Mouse (Mus musculus) heart, embryonic 15.5 days (tissue): ENCODE results near the gene Nol6. TPM values are rescaled to one million over a fixed set of nuclear protein-coding genes. Genes with fewer than 3 reads are reported as not detected.
A peak's percentile ranks its signal among the peaks of the same experiment; 100 is the strongest.

Experiments
- ATAC-seq: fragments of 200-750 bp; cut with Nextera tagmentation; replicated peaks from 2 replicates; pipeline ENCODE4 v1.8.0; 2017; ENCODE audit warnings: low read depth, moderate TSS enrichment; ENCODE audit not compliant: insufficient number of reproducible peaks, insufficient read depth, low FRiP score
- H3K27ac ChIP-seq: fragments of 300-500 bp; sonication (generic); 2 replicates; pipeline ENCODE4 v1.5.1; 2015; ENCODE audit warnings: mild to moderate bottlenecking, inconsistent platforms
- H3K27me3 ChIP-seq: fragments of 300-500 bp; sonication (generic); 2 replicates; pipeline ENCODE4 v1.6.1; 2015; ENCODE audit warnings: inconsistent platforms
- H3K36me3 ChIP-seq: fragments of 300-500 bp; sonication (generic); 2 replicates; pipeline ENCODE4 v1.6.1; 2015; ENCODE audit warnings: mild to moderate bottlenecking, inconsistent platforms
- H3K4me1 ChIP-seq: fragments of 300-500 bp; sonication (generic); replicated peaks from 2 replicates; pipeline ENCODE4 v1.6.1; 2015; ENCODE audit warnings: inconsistent platforms
- H3K4me2 ChIP-seq: fragments of 300-500 bp; sonication (generic); 2 replicates; pipeline ENCODE4 v1.6.1; 2015; ENCODE audit warnings: inconsistent platforms, mild to moderate bottlenecking, moderate library complexity
- H3K4me3 ChIP-seq: fragments of 300-500 bp; sonication (generic); 2 replicates; pipeline ENCODE4 v1.5.1; 2015; ENCODE audit warnings: mild to moderate bottlenecking, inconsistent platforms
- H3K9ac ChIP-seq: fragments of 300-500 bp; sonication (generic); 2 replicates; pipeline ENCODE4 v1.6.1; 2015; ENCODE audit warnings: mild to moderate bottlenecking, inconsistent platforms
- H3K9me3 ChIP-seq: fragments of 300-500 bp; sonication (generic); replicated peaks from 2 replicates; pipeline ENCODE4 v1.6.1; 2016; ENCODE audit warnings: inconsistent platforms
- WGBS: fragments of 180-500 bp; shearing (Covaris S2); methylation state at CpG from one replicate; pipeline ENCODE4 v1.1.7; 2015; ENCODE audit warnings: mixed read lengths; 5-methylcytosine and 5-hydroxymethylcytosine counted together
- polyA plus RNA-seq: library from polyadenylated mRNA; unstranded; fragments of >200 nt; fragmentation: Nextera tagmentation; extraction: Ambion mirVana; gene quantifications from 2 replicates; pipeline ENCODE4 v1.2.1, GENCODE M21; 2015

The Nol6 gene
- polyA plus RNA-seq, 1 experiment from 2014 or later = 12.8 TPM

- no peak overlapping the region for H3K4me2 ChIP-seq
- 79% methylated on average over 3 of the region's 3 CpGs for WGBS
- H3K27me3 ChIP-seq = no peaks in the 10 kb centered on the region
- H3K9ac ChIP-seq = no peak overlapping the region
- H3K4me1 ChIP-seq = no peaks in the 10 kb centered on the region
- no peaks in the 10 kb centered on the region for H3K9me3 ChIP-seq
- peaks cover 75% of the 10 kb centered on the region for H3K36me3 ChIP-seq
- ATAC-seq = no peak
- H3K27ac ChIP-seq = no peak overlapping the region
- no peak overlapping the region for H3K4me3 ChIP-seq
These were observed 7.4 kb downstream of the Nol6 start for GRCm38 (mm10) chr4:41116817-41117216.

GRCm38 (mm10) chr4:41115793-41116192 is 8.5 kb downstream of the Nol6 start:
- Histone ChIP-seq H3K4me3 (no peak overlapping the region), H3K27me3 (no peaks in the 10 kb centered on the region), H3K9ac (no peak overlapping the region), H3K27ac (no peak overlapping the region), H3K4me2 (no peak overlapping the region), H3K9me3 (no peaks in the 10 kb centered on the region), H3K36me3 (peaks cover 66% of the 10 kb centered on the region), H3K4me1 (no peaks in the 10 kb centered on the region)
- 92% methylated on average over 15 of the region's 15 CpGs for WGBS
- ATAC-seq = no peak

- WGBS = 87% methylated on average over 6 of the region's 6 CpGs
- Histone ChIP-seq H3K4me1 (no peaks in the 10 kb centered on the region), H3K9me3 (no peaks in the 10 kb centered on the region), H3K4me2 (no peak overlapping the region), H3K27me3 (no peaks in the 10 kb centered on the region), H3K4me3 (no peak overlapping the region), H3K36me3 (peaks cover 59% of the 10 kb centered on the region), H3K27ac (no peak overlapping the region), H3K9ac (no peak overlapping the region)
- ATAC-seq = no peak
These were observed 9.2 kb downstream of the Nol6 start for GRCm38 (mm10) chr4:41115074-41115473.

GRCm38 (mm10) chr4:41114358-41115070 is 9.7 kb downstream of the Nol6 start:
- Histone ChIP-seq H3K4me1 (no peaks in the 10 kb centered on the region), H3K9ac (no peak overlapping the region), H3K36me3 (peaks cover 53% of the 10 kb centered on the region), H3K27ac (no peak overlapping the region), H3K9me3 (no peaks in the 10 kb centered on the region), H3K4me3 (no peak overlapping the region), H3K4me2 (no peak overlapping the region), H3K27me3 (no peaks in the 10 kb centered on the region)
- no peak for ATAC-seq
- 86% methylated on average over 9 of the region's 9 CpGs for WGBS

DNA sequence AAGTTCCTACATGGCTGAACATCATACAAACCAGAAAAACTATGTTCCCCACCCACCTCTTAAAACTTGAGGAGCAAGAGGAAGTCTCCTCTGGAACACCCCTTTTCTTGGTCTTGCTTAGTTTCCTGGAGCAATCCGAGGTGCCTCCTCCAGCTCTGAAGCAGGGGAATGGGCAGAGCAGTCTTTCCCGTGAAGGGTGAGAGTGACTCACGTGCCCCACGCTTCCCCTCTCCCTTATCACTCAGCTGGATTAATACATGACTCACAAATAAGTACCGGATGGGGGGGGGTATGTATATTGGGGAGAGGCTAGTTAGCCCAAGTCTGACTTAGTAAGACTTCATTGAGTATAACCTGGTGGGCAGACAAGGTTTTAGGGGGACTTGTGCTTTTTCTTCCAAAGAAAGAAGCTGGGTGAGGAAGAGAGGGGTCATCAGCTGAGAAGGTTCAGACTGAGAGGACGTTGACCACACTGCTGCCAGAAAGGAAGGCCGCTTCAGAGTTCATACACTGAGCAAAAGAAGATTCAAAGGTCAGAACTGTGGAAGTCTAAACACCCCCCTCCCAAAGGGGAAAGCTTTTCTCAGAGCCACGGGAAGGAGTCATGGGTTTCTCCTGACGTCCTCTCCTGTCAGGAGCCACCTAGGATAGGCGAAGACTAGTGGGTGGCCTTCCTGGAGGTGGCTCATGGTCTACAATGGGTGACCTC is 15.4 kb downstream of the Nol6 start:
- H3K9ac ChIP-seq = no peak overlapping the region
- WGBS = 62% methylated on average over 10 of the region's 10 CpGs

GRCm38 (mm10) chr4:41107440-41107839 is 16.8 kb downstream of the Nol6 start:
- Histone ChIP-seq H3K4me2 (no peak overlapping the region), H3K27ac (no peak overlapping the region), H3K9me3 (no peaks in the 10 kb centered on the region), H3K27me3 (no peaks in the 10 kb centered on the region), H3K36me3 (no peaks in the 10 kb centered on the region), H3K4me1 (no peaks in the 10 kb centered on the region), H3K9ac (no peak overlapping the region), H3K4me3 (no peak overlapping the region)
- ATAC-seq = no peak
- 49% methylated on average over 4 of the region's 4 CpGs for WGBS

More for the DNA sequence above, 15.4 kb downstream of the Nol6 start:
- Histone ChIP-seq H3K4me3 (no peak overlapping the region), H3K9me3 (no peaks in the 10 kb centered on the region), H3K36me3 (0 out of 2 replicates have a peak, but pooled peaks cover 3% of the 10 kb centered on the region), H3K4me1 (no peaks in the 10 kb centered on the region), H3K27me3 (no peaks in the 10 kb centered on the region), H3K4me2 (no peak overlapping the region), H3K27ac (no peak overlapping the region)
- ATAC-seq = no peak

- ATAC-seq = no peak
- H3K4me3 ChIP-seq = no peak overlapping the region
- H3K27ac ChIP-seq = no peak overlapping the region
- no peaks in the 10 kb centered on the region for H3K9me3 ChIP-seq
- H3K9ac ChIP-seq = no peak overlapping the region
- H3K4me1 ChIP-seq = peaks cover 9% of the 10 kb centered on the region
- H3K27me3 ChIP-seq = peaks cover 9% of the 10 kb centered on the region
- H3K4me2 ChIP-seq = no peak overlapping the region
- no peaks in the 10 kb centered on the region for H3K36me3 ChIP-seq
These were observed 21.4 kb downstream of the Nol6 start for GRCm38 (mm10) chr4:41102901-41103300.

DNA sequence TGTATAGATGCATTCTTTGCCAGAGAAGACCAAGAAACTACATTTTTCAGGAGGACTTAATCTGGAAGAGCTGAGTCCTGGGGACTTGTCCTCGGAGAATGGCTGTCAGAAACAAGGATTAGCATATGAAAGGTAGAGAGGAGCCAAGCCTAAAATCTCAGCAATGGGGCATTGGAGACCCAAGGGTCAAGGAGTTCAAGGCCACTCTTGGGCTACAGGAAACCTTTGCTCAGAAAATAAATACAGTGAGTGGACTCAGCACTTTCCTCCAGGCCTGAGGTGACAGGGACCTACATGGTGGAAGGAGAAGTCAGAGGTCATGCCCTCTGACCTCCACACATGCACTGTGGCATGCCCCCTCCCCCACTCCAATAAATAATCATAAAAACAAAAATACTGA is 23.3 kb downstream of the Nol6 start:
- no peak for ATAC-seq
- no peak overlapping the region for H3K27ac ChIP-seq
- no peak overlapping the region for H3K4me2 ChIP-seq
- 65% methylated on average over 1 of the region's 1 CpGs for WGBS
- peaks cover 20% of the 10 kb centered on the region for H3K27me3 ChIP-seq
- no peak overlapping the region for H3K4me3 ChIP-seq
- peaks cover 28% of the 10 kb centered on the region for H3K4me1 ChIP-seq
- no peaks in the 10 kb centered on the region for H3K36me3 ChIP-seq
- no peak overlapping the region for H3K9ac ChIP-seq
- H3K9me3 ChIP-seq = no peaks in the 10 kb centered on the region

DNA sequence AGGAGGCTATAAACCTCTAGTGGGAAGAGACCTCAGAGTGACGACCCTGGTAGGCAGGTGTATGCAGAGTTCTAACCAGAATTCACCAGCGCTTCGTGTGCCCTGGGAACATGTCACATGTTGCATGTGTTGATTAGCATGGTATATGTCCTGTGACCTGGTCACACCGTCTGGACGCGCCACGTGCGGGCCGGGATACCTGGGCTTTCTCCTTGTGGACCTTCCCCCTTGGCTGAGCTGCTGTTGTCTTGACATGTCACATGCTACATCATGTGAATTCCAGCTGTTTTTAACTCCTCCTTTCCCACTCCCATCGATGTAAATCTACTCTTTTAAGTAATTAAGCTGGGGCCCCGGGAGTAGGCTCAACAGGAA is 25.7 kb downstream of the Nol6 start:
- H3K27me3 ChIP-seq = peaks cover 20% of the 10 kb centered on the region
- 12% methylated on average over 11 of the region's 11 CpGs for WGBS
- H3K27ac ChIP-seq = no peak overlapping the region
- peak overlapping the region; percentile 50 for H3K4me3 ChIP-seq
- no peaks in the 10 kb centered on the region for H3K9me3 ChIP-seq
- H3K9ac ChIP-seq = peak overlapping the region; percentile 45; the same call in 1 of the 2 replicates
- no peaks in the 10 kb centered on the region for H3K36me3 ChIP-seq
- no peak for ATAC-seq
- peaks cover 41% of the 10 kb centered on the region for H3K4me1 ChIP-seq
- H3K4me2 ChIP-seq = peak overlapping the region; percentile 90

- 0 out of 2 replicates have a peak, but pooled peaks have one; percentile 29 for ATAC-seq
- Histone ChIP-seq H3K9ac (peak within 1 kb of the TSS; percentile 45), H3K27ac (no peak within 1 kb of the TSS), H3K4me3 (peak within 1 kb of the TSS; percentile 50), H3K9me3 (no peaks in the 10 kb centered on the region), H3K4me1 (peaks cover 41% of the 10 kb centered on the region), H3K4me2 (peak within 1 kb of the TSS; percentile 90), H3K27me3 (peaks cover 20% of the 10 kb centered on the region), H3K36me3 (no peaks in the 10 kb centered on the region)
- WGBS = 1% methylated on average over 42 of the region's 42 CpGs
These were observed 26.2 kb downstream of the Nol6 start, which contains the start of gene Aqp3 for GRCm38 (mm10) chr4:41097871-41098576. TSS of gene Aqp3 (minus strand) at chr4:41098183.

DNA sequence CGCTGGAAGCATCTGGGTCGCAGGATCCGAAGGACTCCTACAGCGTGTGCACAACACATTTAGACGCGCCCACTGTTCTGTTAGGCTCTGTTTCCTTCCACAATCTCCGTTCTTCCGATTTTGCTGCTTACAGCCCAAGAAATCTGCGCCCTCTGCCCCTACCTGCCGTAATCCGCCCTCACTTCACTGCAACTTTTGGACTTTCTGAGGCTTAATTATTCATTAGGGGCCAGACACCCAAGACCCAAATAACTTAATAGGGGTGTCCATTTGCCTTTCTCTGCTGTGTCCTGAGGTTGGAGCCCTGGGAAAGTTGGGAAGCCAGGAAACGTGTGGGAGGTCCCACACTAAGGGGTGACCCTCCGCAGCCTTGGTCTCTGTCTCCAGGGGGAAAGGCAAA is 26.9 kb downstream of the Nol6 start:
- H3K4me2 ChIP-seq = peak overlapping the region; percentile 90; the same call in 1 of the 2 replicates
- 70% methylated on average over 13 of the region's 13 CpGs for whole genome bisulfite sequencing
- no peaks in the 10 kb centered on the region for H3K36me3 ChIP-seq
- peaks cover 41% of the 10 kb centered on the region for H3K4me1 ChIP-seq
- H3K9ac ChIP-seq = no peak overlapping the region
- H3K9me3 ChIP-seq = no peaks in the 10 kb centered on the region
- 0 out of 2 replicates have a peak overlapping the region, but pooled peaks have one; percentile 50 for H3K4me3 ChIP-seq
- no peak overlapping the region for H3K27ac ChIP-seq
- peaks cover 20% of the 10 kb centered on the region for H3K27me3 ChIP-seq
- ATAC-seq = no peak
